Mouse (Mus musculus) hindbrain, embryonic 13.5 days (tissue): Measurements from ENCODE around the gene Usp17ld. TPM values are rescaled to one million over a fixed set of nuclear protein-coding genes. Genes with fewer than 3 reads are reported as not detected.
"Not testable (repeated sequence)": the region's sequence is repeated elsewhere in the genome, so short reads cannot be mapped to it uniquely, and the experiment has no call there.

ENCODE experiments used
- ATAC-seq: fragments of 200-750 bp; cut with Nextera tagmentation; 2 replicates; pipeline ENCODE4 v1.8.0; 2017; ENCODE audit warnings: moderate TSS enrichment; ENCODE audit not compliant: low FRiP score
- H3K27ac ChIP-seq: fragments of 300-500 bp; sonication (generic); 2 replicates; pipeline ENCODE4 v1.5.1; 2015; ENCODE audit warnings: inconsistent platforms, mild to moderate bottlenecking, moderate library complexity
- H3K27me3 ChIP-seq: fragments of 300-500 bp; sonication (generic); 2 replicates; pipeline ENCODE4 v1.6.1; 2015; ENCODE audit warnings: mild to moderate bottlenecking, inconsistent platforms
- H3K36me3 ChIP-seq: fragments of 300-500 bp; sonication (generic); 2 replicates; pipeline ENCODE4 v1.6.1; 2015; ENCODE audit warnings: mild to moderate bottlenecking, inconsistent platforms
- H3K4me1 ChIP-seq: fragments of 300-500 bp; sonication (generic); replicated peaks from 2 replicates; pipeline ENCODE4 v1.6.1; 2015; ENCODE audit warnings: inconsistent platforms
- H3K4me2 ChIP-seq: fragments of 300-500 bp; sonication (generic); 2 replicates; pipeline ENCODE4 v1.6.1; 2015; ENCODE audit warnings: inconsistent platforms, mild to moderate bottlenecking, moderate library complexity
- H3K4me3 ChIP-seq: fragments of 300-500 bp; sonication (generic); 2 replicates; pipeline ENCODE4 v1.5.1; 2015; ENCODE audit warnings: mild to moderate bottlenecking, inconsistent platforms
- H3K9ac ChIP-seq: fragments of 300-500 bp; sonication (generic); 2 replicates; pipeline ENCODE4 v1.6.1; 2015; ENCODE audit warnings: mild to moderate bottlenecking, inconsistent platforms
- H3K9me3 ChIP-seq: fragments of 300-500 bp; sonication (generic); 2 replicates; pipeline ENCODE4 v1.6.1; 2016; ENCODE audit warnings: inconsistent platforms
- WGBS: fragments of 180-500 bp; shearing (Covaris S2); methylation state at CpG from one replicate; pipeline ENCODE4 v1.1.7; 2015; 5-methylcytosine and 5-hydroxymethylcytosine counted together
- microRNA-seq: library from miRNA; unstranded; fragments of <30 nt; microRNA quantifications from one replicate; pipeline ENCODE4, GENCODE M21; 2016
- polyA plus RNA-seq: library from polyadenylated mRNA; unstranded; fragments of >200 nt; fragmentation: Nextera tagmentation; extraction: Ambion mirVana; gene quantifications from 2 replicates; pipeline ENCODE4 v1.2.1, GENCODE M21; 2015

Gene Usp17ld
- polyA plus RNA-seq, result not detected in 2 replicates

GRCm38 (mm10) chr7:103252405-103252804 lies at the start of gene Usp17ld:
Gene Usp17ld (minus strand): TSS chr7:103252505.
- not testable (repeated sequence) for ATAC-seq

GRCm38 (mm10) chr7:103216696-103217095 lies 35.6 kb downstream of the Usp17ld start, which contains the start of gene Olfr594:
Gene Olfr594 (plus strand): TSS chr7:103216996.
- H3K9ac ChIP-seq, result no peak within 1 kb of the TSS
- no peaks in the 10 kb centered on the region for H3K4me1 ChIP-seq
- H3K27me3 ChIP-seq, result no peaks in the 10 kb centered on the region
- no peak within 1 kb of the TSS for H3K4me3 ChIP-seq
- H3K27ac ChIP-seq, result no peak within 1 kb of the TSS
- ATAC-seq, result no peak
- H3K36me3 ChIP-seq, result no peaks in the 10 kb centered on the region
- no peaks in the 10 kb centered on the region for H3K9me3 ChIP-seq
- H3K4me2 ChIP-seq, result no peak within 1 kb of the TSS

More at GRCm38 (mm10) chr7:103252405-103252804, at the start of gene Usp17ld:
- not testable (repeated sequence) for H3K9me3 ChIP-seq, H3K27me3 ChIP-seq, H3K9ac ChIP-seq, H3K27ac ChIP-seq, H3K36me3 ChIP-seq, H3K4me1 ChIP-seq, H3K4me2 ChIP-seq, H3K4me3 ChIP-seq

GRCm38 (mm10) chr7:103212050-103212449 lies 40.3 kb downstream of the Usp17ld start:
- H3K27ac ChIP-seq, H3K4me1 ChIP-seq, H3K4me3 ChIP-seq, H3K4me2 ChIP-seq, H3K9me3 ChIP-seq, H3K27me3 ChIP-seq, H3K36me3 ChIP-seq, ATAC-seq, H3K9ac ChIP-seq: not testable (repeated sequence)
- WGBS, result 90% methylated on average over 5 of the region's 5 CpGs

GRCm38 (mm10) chr7:103211562-103211961 lies 40.7 kb downstream of the Usp17ld start, which contains the start of gene Olfr593:
Gene Olfr593 (plus strand): TSS chr7:103211862.
- H3K9ac ChIP-seq, result no peak within 1 kb of the TSS
- WGBS, result 67% methylated on average over 1 of the region's 1 CpGs
- no peaks in the 10 kb centered on the region for H3K9me3 ChIP-seq
- H3K27ac ChIP-seq, result no peak within 1 kb of the TSS
- H3K4me3 ChIP-seq, result no peak within 1 kb of the TSS
- no peak for ATAC-seq
- H3K36me3 ChIP-seq, result no peaks in the 10 kb centered on the region
- no peaks in the 10 kb centered on the region for H3K27me3 ChIP-seq
- H3K4me1 ChIP-seq, result no peaks in the 10 kb centered on the region
- no peak within 1 kb of the TSS for H3K4me2 ChIP-seq

Small RNAs within 50 kb of the gene (microRNA-seq; reads per million reads assigned to microRNA genes)
- gene Gm23550 (not detected), gene Gm25171 (not detected)

Other genes with a start within 250 kb of the Usp17ld start
- not detected in 2 replicates for gene Olfr582, start 214.5 kb downstream of the Usp17ld start, polyA plus RNA-seq
- not detected in 2 replicates for gene Olfr583, start 201.2 kb downstream of the Usp17ld start, polyA plus RNA-seq
- gene Olfr584, start 170.6 kb downstream of the Usp17ld start, polyA plus RNA-seq, result not detected in 2 replicates
- not detected in 2 replicates for gene Olfr585, start 154.8 kb downstream of the Usp17ld start, polyA plus RNA-seq
- gene Olfr586, start 126.9 kb downstream of the Usp17ld start, polyA plus RNA-seq, result not detected in 2 replicates
- gene Olfr588-ps1, start 111.6 kb downstream of the Usp17ld start, polyA plus RNA-seq, result not detected in 2 replicates
- not detected in 2 replicates for gene Olfr589, start 96.1 kb downstream of the Usp17ld start, polyA plus RNA-seq
- gene Olfr591, start 74.2 kb downstream of the Usp17ld start, polyA plus RNA-seq, result not detected in 2 replicates
- not detected in 2 replicates for gene Olfr592, start 67.7 kb downstream of the Usp17ld start, polyA plus RNA-seq
- gene Olfr593, start 40.6 kb downstream of the Usp17ld start, polyA plus RNA-seq, result not detected in 2 replicates
- not detected in 2 replicates for gene Olfr594, start 35.5 kb downstream of the Usp17ld start, polyA plus RNA-seq
- not detected in 2 replicates for gene Olfr596, start 53.1 kb upstream of the Usp17ld start, polyA plus RNA-seq
- gene Olfr597, start 63.8 kb upstream of the Usp17ld start, polyA plus RNA-seq, result not detected in 2 replicates
- not detected in 2 replicates for gene Olfr598, start 71.1 kb upstream of the Usp17ld start, polyA plus RNA-seq
- gene Olfr599, start 83.4 kb upstream of the Usp17ld start, polyA plus RNA-seq, result not detected in 2 replicates
- not detected in 2 replicates for gene Olfr600, start 97.2 kb upstream of the Usp17ld start, polyA plus RNA-seq
- gene Olfr601, start 110.2 kb upstream of the Usp17ld start, polyA plus RNA-seq, result not detected in 2 replicates
- gene Olfr603, start 133.7 kb upstream of the Usp17ld start, polyA plus RNA-seq, result not detected in 2 replicates
- gene Usp17lc, start 162.6 kb upstream of the Usp17ld start, polyA plus RNA-seq, result not detected in 2 replicates
- not detected in 2 replicates for gene Olfr605, start 192.9 kb upstream of the Usp17ld start, polyA plus RNA-seq
- gene Olfr606, start 196.5 kb upstream of the Usp17ld start, polyA plus RNA-seq, result not detected in 2 replicates
- gene Olfr607, start 211.6 kb upstream of the Usp17ld start, polyA plus RNA-seq, result not detected in 2 replicates
- gene Olfr608, start 217.4 kb upstream of the Usp17ld start, polyA plus RNA-seq, result not detected in 2 replicates
- gene Olfr609, start 245.6 kb upstream of the Usp17ld start, polyA plus RNA-seq, result not detected in 2 replicates